Mouse (Mus musculus) kidney, adult 2 months (tissue): Measurements from ENCODE around the gene Il6. TPM values are rescaled to one million over a fixed set of nuclear protein-coding genes. Genes with fewer than 3 reads are reported as not detected.
A peak's percentile ranks its signal among the peaks of the same experiment; 100 is the strongest.
"Not testable (repeated sequence)": the region's sequence is repeated elsewhere in the genome, so short reads cannot be mapped to it uniquely, and the experiment has no call there.

Experiments used
- DNase-seq: peaks from one replicate; pipeline ENCODE4 v3.0.0; 2021
- H3K27ac ChIP-seq: fragments of 200-500 bp; 2 replicates; pipeline ENCODE4 v1.5.1; 2012; ENCODE audit warnings: low read depth, low read length, control low read depth, inconsistent platforms; ENCODE audit not compliant: insufficient read depth
- H3K27me3 ChIP-seq: fragments of 200-500 bp; replicated peaks from 2 replicates; pipeline ENCODE4 v1.6.1; 2012; ENCODE audit warnings: mild to moderate bottlenecking, moderate library complexity, low read length, inconsistent platforms; ENCODE audit not compliant: control insufficient read depth, insufficient read depth
- H3K36me3 ChIP-seq: fragments of 200-500 bp; 2 replicates; pipeline ENCODE4 v1.6.1; 2012; ENCODE audit warnings: mild to moderate bottlenecking, moderate library complexity, low read length, inconsistent platforms; ENCODE audit not compliant: control insufficient read depth, insufficient read depth
- H3K4me1 ChIP-seq: fragments of 200-500 bp; 2 replicates; pipeline ENCODE4 v1.6.1; 2011; ENCODE audit warnings: low read length; ENCODE audit not compliant: control insufficient read depth, insufficient read depth
- H3K4me3 ChIP-seq: fragments of 200-500 bp; 2 replicates; pipeline ENCODE4 v1.5.1; 2011; ENCODE audit warnings: mild to moderate bottlenecking, low read depth, low read length, control low read depth; ENCODE audit not compliant: insufficient read depth
- CTCF ChIP-seq: fragments of 200-500 bp; conservative IDR thresholded peaks from 2 replicates; pipeline ENCODE4 v1.5.1; 2011; ENCODE audit warnings: low read depth, mild to moderate bottlenecking, control low read depth, low read length, moderate library complexity, mixed read lengths; ENCODE audit not compliant: insufficient read depth, insufficient read length
- POLR2A ChIP-seq: fragments of 200-500 bp; IDR thresholded peaks from one replicate; pipeline ENCODE4 v1.6.1; 2011; ENCODE audit warnings: low read depth, low read length, control low read depth
- WGBS: fragments of 180-500 bp; shearing (Covaris S2); methylation state at CpG from one replicate; pipeline ENCODE4 v1.1.7; 2018; 5-methylcytosine and 5-hydroxymethylcytosine counted together
- polyA plus RNA-seq: library from polyadenylated mRNA; depleted of rRNA; stranded (reverse); fragments of >200 nt; gene quantifications from 2 replicates; pipeline ENCODE4 v1.2.3, GENCODE M21; 2012

Il6 gene
- polyA plus RNA-seq, 1 experiment: not detected

- 79% methylated on average over 1 of the region's 1 CpGs for WGBS
- no peaks in the 10 kb centered on the region for H3K27me3 ChIP-seq
Observed at GRCm38 (mm10) chr5:29994344-29994743, 18.6 kb upstream of the Il6 start.

GRCm38 (mm10) chr5:29997351-29997750, 15.6 kb upstream of the Il6 start:
- no peak for DNase-seq
- Histone ChIP-seq H3K4me1 (no peaks in the 10 kb centered on the region), H3K36me3 (no peaks in the 10 kb centered on the region), H3K27me3 (no peaks in the 10 kb centered on the region), H3K27ac (no peak overlapping the region), H3K4me3 (no peak overlapping the region)
- TF ChIP-seq CTCF: no peak
- TF ChIP-seq POLR2A: no peak
- 81% methylated on average over 1 of the region's 1 CpGs for WGBS

More at GRCm38 (mm10) chr5:29994344-29994743, 18.6 kb upstream of the Il6 start:
- Histone ChIP-seq H3K4me3 (no peak overlapping the region), H3K27ac (no peak overlapping the region), H3K4me1 (no peaks in the 10 kb centered on the region), H3K36me3 (no peaks in the 10 kb centered on the region)
- no peak for TF ChIP-seq CTCF
- TF ChIP-seq POLR2A: no peak
- DNase-seq: no peak

- Histone ChIP-seq H3K36me3 (no peaks in the 10 kb centered on the region), H3K27me3 (no peaks in the 10 kb centered on the region), H3K4me3 (no peak overlapping the region), H3K27ac (no peak overlapping the region), H3K4me1 (no peaks in the 10 kb centered on the region)
- 60% methylated on average over 3 of the region's 3 CpGs for WGBS
- peak; percentile 1 for DNase-seq
- TF ChIP-seq POLR2A (no peak), CTCF (no peak)
Observed at GRCm38 (mm10) chr5:30000921-30001320, 12.0 kb upstream of the Il6 start.

GRCm38 (mm10) chr5:30014580-30014979, 1.7 kb downstream of the Il6 start:
- Histone ChIP-seq H3K4me1 (no peaks in the 10 kb centered on the region), H3K27me3 (no peaks in the 10 kb centered on the region), H3K4me3 (no peak overlapping the region), H3K36me3 (no peaks in the 10 kb centered on the region), H3K27ac (no peak overlapping the region)
- TF ChIP-seq POLR2A: no peak
- no peak for TF ChIP-seq CTCF
- DNase-seq: peak; percentile 31
- 54% methylated on average over 2 of the region's 2 CpGs for WGBS

- not testable (repeated sequence) for H3K27ac ChIP-seq, DNase-seq
- WGBS: 82% methylated on average over 4 of the region's 4 CpGs
Observed at GRCm38 (mm10) chr5:30035862-30036261, 22.9 kb downstream of the Il6 start.

GRCm38 (mm10) chr5:30037111-30037510, 24.2 kb downstream of the Il6 start:
- not testable (repeated sequence) for H3K36me3 ChIP-seq, DNase-seq, H3K4me1 ChIP-seq, H3K27me3 ChIP-seq, H3K27ac ChIP-seq, H3K4me3 ChIP-seq
- 90% methylated on average over 2 of the region's 2 CpGs for WGBS

More at GRCm38 (mm10) chr5:30035862-30036261, 22.9 kb downstream of the Il6 start:
- H3K4me1 ChIP-seq, H3K36me3 ChIP-seq, H3K27me3 ChIP-seq, H3K4me3 ChIP-seq: not testable (repeated sequence)

GRCm38 (mm10) chr5:30039324-30039723, 26.4 kb downstream of the Il6 start:
- H3K4me1 ChIP-seq, H3K36me3 ChIP-seq, H3K27ac ChIP-seq, H3K27me3 ChIP-seq, DNase-seq, H3K4me3 ChIP-seq: not testable (repeated sequence)
- 88% methylated on average over 5 of the region's 5 CpGs for WGBS

GRCm38 (mm10) chr5:30039841-30040240, 26.9 kb downstream of the Il6 start:
- not testable (repeated sequence) for H3K36me3 ChIP-seq, H3K4me3 ChIP-seq, H3K27me3 ChIP-seq, H3K27ac ChIP-seq, DNase-seq, H3K4me1 ChIP-seq
- WGBS: 83% methylated on average over 4 of the region's 4 CpGs
